Mouse (Mus musculus): ENCODE results near the gene Pim2.

Gene Pim2

DNA sequence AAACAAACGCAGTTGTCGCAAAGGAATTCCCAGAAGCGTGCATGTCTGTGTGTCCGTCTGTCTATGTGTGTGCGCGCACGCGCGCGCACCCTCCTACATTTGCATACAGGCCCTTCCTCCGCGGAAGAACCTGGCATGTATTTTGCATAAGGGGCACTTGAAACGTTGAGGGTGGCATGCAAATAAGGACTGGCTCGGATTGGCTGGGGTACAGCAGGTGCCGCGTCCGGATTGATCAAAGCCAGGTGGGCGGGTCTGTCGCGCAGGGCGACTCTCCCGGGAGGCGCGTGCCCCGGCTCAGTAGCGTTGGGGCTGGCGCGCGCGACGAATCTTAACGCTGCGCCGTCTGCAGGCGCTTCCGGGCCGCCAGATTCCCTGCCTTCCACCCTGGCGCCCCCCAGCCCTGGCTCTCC, at the start of gene Pim2:
Gene Pim2 (plus strand): TSS at position 256 of the 413 bp plus-strand sequence.
- H3K36me3 ChIP-seq (ENCODE audit: control insufficient read depth, insufficient read depth, low read length, poor library complexity, severe bottlenecking): peaks cover 1% of the 10 kb centered on the region
- H3K27me3 ChIP-seq (ENCODE audit: control insufficient read depth, insufficient read depth, low read length, poor library complexity, severe bottlenecking): no peaks in the 10 kb centered on the region
- DNase-seq (ENCODE audit: low read depth, low spot score): peak; percentile 93

DNA sequence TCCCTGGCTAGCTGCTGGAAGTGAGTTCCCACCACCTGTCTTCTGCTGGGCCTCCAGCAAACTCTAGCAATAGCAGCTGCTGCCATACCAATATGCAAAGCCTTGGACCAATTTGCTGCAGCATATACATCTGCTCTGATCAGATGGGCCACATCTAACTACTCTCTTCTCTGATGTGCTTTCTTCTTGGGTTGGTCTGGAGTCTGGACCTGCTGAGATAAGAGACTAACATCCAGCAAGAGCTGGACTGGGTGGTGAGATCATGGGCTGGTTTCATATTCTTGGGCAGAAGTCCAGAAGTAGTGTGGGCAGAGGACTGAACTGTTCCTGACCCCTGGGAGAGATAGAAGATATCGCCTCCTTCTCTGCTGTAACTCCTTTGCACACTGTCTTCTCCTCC, 40.9 kb upstream of the Pim2 start:
- DNase-seq (ENCODE audit: low read depth, low spot score): no peak

GRCm38 (mm10) chrX:7840842-7841162, 37.3 kb upstream of the Pim2 start:
- DNase-seq (ENCODE audit: low read depth, low spot score): no peak
- Histone ChIP-seq H3K36me3 (ENCODE audit: control insufficient read depth, insufficient read depth, low read length, poor library complexity, severe bottlenecking) (no peaks in the 10 kb centered on the region), H3K27me3 (ENCODE audit: control insufficient read depth, insufficient read depth, low read length, poor library complexity, severe bottlenecking) (no peaks in the 10 kb centered on the region)

More for the DNA sequence above, 40.9 kb upstream of the Pim2 start:
- H3K36me3 ChIP-seq (ENCODE audit: control insufficient read depth, insufficient read depth, low read length, poor library complexity, severe bottlenecking): no peaks in the 10 kb centered on the region
- H3K27me3 ChIP-seq (ENCODE audit: control insufficient read depth, insufficient read depth, low read length, poor library complexity, severe bottlenecking): no peaks in the 10 kb centered on the region

- DNase-seq (ENCODE audit: low read depth, low spot score): peak; percentile 97
- H3K36me3 ChIP-seq (ENCODE audit: control insufficient read depth, insufficient read depth, low read length, poor library complexity, severe bottlenecking): no peaks in the 10 kb centered on the region
Measured at GRCm38 (mm10) chrX:7841163-7842162, 36.6 kb upstream of the Pim2 start, which contains the start of gene Otud5. Otud5 (plus strand) TSS chrX:7841364.

DNA sequence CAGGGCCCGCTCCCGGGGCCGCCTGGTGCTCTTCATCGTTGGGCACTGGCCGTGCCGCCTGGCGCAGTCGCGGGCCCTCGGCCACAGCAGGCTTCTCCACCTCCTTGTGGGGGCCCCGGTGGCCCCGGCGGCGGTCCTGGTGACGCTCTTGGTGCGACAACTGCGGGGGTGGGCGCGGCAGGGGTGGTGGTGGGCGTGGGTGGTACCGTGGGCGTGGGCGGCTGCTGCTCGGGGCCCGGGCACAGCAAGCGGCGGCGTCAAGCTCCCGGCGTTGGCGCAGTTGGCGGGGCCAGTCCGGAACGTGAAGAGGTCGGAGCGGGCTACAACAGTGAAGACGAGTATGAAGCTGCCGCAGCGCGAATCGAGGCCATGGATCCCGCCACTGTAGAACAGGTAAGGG, 35.7 kb upstream of the Pim2 start:
- DNase-seq (ENCODE audit: low read depth, low spot score): no peak
- no peaks in the 10 kb centered on the region for H3K36me3 ChIP-seq (ENCODE audit: control insufficient read depth, insufficient read depth, low read length, poor library complexity, severe bottlenecking)
- no peaks in the 10 kb centered on the region for H3K27me3 ChIP-seq (ENCODE audit: control insufficient read depth, insufficient read depth, low read length, poor library complexity, severe bottlenecking)

More at GRCm38 (mm10) chrX:7841163-7842162, 36.6 kb upstream of the Pim2 start, which contains the start of gene Otud5:
- no peaks in the 10 kb centered on the region for H3K27me3 ChIP-seq (ENCODE audit: control insufficient read depth, insufficient read depth, low read length, poor library complexity, severe bottlenecking)

DNA sequence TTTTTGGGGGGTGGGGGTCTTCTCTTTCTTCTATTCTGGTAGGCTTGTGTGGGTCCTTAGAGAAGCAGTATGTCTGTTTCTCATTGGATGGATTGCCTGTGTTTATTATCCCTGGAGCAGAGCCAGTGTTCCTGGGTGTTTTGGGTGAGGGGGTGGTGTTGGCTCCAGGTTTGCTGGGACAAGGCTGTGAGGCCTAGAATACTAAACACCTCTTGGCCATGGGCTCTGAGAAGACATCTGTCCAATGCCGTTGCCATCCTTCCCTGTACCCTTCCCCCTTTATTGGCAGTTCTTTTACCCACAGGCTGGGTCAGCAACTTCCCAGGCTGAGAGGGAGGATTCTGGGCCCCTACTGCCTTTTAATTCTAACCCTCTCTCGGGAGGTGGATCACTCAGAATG, 30.2 kb upstream of the Pim2 start:
- no peak for DNase-seq (ENCODE audit: low read depth, low spot score)
- Histone ChIP-seq H3K27me3 (ENCODE audit: control insufficient read depth, insufficient read depth, low read length, poor library complexity, severe bottlenecking) (no peaks in the 10 kb centered on the region), H3K36me3 (ENCODE audit: control insufficient read depth, insufficient read depth, low read length, poor library complexity, severe bottlenecking) (no peaks in the 10 kb centered on the region)

GRCm38 (mm10) chrX:7854578-7854977, 23.5 kb upstream of the Pim2 start:
- peaks cover 2% of the 10 kb centered on the region; the same call in 1 of the 2 replicates for H3K36me3 ChIP-seq (ENCODE audit: control insufficient read depth, insufficient read depth, low read length, poor library complexity, severe bottlenecking)
- H3K27me3 ChIP-seq (ENCODE audit: control insufficient read depth, insufficient read depth, low read length, poor library complexity, severe bottlenecking): no peaks in the 10 kb centered on the region
- DNase-seq (ENCODE audit: low read depth, low spot score): peak; percentile 78

- H3K27me3 ChIP-seq (ENCODE audit: control insufficient read depth, insufficient read depth, low read length, poor library complexity, severe bottlenecking): no peaks in the 10 kb centered on the region
- H3K36me3 ChIP-seq (ENCODE audit: control insufficient read depth, insufficient read depth, low read length, poor library complexity, severe bottlenecking): peaks cover 2% of the 10 kb centered on the region; the same call in 1 of the 2 replicates
- no peak for DNase-seq (ENCODE audit: low read depth, low spot score)
Measured at GRCm38 (mm10) chrX:7859191-7859753, 18.8 kb upstream of the Pim2 start.

GRCm38 (mm10) chrX:7863181-7863580, 14.9 kb upstream of the Pim2 start:
- Histone ChIP-seq H3K36me3 (ENCODE audit: control insufficient read depth, insufficient read depth, low read length, poor library complexity, severe bottlenecking) (no peaks in the 10 kb centered on the region), H3K27me3 (ENCODE audit: control insufficient read depth, insufficient read depth, low read length, poor library complexity, severe bottlenecking) (no peaks in the 10 kb centered on the region)
- no peak for DNase-seq (ENCODE audit: low read depth, low spot score)

GRCm38 (mm10) chrX:7864551-7864950, 13.5 kb upstream of the Pim2 start:
- Histone ChIP-seq H3K27me3 (ENCODE audit: control insufficient read depth, insufficient read depth, low read length, poor library complexity, severe bottlenecking) (no peaks in the 10 kb centered on the region), H3K36me3 (ENCODE audit: control insufficient read depth, insufficient read depth, low read length, poor library complexity, severe bottlenecking) (no peaks in the 10 kb centered on the region)
- peak; percentile 64 for DNase-seq (ENCODE audit: low read depth, low spot score)

- Histone ChIP-seq H3K27me3 (ENCODE audit: control insufficient read depth, insufficient read depth, low read length, poor library complexity, severe bottlenecking) (no peaks in the 10 kb centered on the region), H3K36me3 (ENCODE audit: control insufficient read depth, insufficient read depth, low read length, poor library complexity, severe bottlenecking) (no peaks in the 10 kb centered on the region)
- peak; percentile 45 for DNase-seq (ENCODE audit: low read depth, low spot score)
Measured at GRCm38 (mm10) chrX:7865343-7865742, 12.7 kb upstream of the Pim2 start.

- Histone ChIP-seq H3K36me3 (ENCODE audit: control insufficient read depth, insufficient read depth, low read length, poor library complexity, severe bottlenecking) (no peaks in the 10 kb centered on the region), H3K27me3 (ENCODE audit: control insufficient read depth, insufficient read depth, low read length, poor library complexity, severe bottlenecking) (no peaks in the 10 kb centered on the region)
- DNase-seq (ENCODE audit: low read depth, low spot score): no peak
Measured at GRCm38 (mm10) chrX:7865786-7866185, 12.3 kb upstream of the Pim2 start.

DNA sequence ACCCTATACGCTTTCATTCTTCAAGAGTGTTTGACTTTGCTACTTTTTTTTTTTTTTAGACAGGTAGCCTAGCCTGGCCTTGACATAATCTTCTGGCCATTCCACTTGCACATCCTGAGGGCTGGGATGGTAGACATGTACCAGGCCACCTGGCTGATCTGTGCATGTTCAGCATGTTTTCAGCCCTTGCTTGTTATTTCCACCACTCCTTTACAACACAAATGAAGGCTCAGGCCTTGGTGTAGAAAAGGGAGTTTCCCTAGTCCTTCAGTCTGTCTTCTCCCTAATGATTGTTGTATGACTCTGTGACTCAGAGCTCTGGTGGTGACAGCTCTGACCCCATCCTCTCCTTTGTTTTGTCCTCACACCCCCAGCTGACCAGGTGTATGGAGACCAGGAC, 10.9 kb upstream of the Pim2 start:
- H3K27me3 ChIP-seq (ENCODE audit: control insufficient read depth, insufficient read depth, low read length, poor library complexity, severe bottlenecking): no peaks in the 10 kb centered on the region
- DNase-seq (ENCODE audit: low read depth, low spot score): no peak
- peaks cover 2% of the 10 kb centered on the region; the same call in 1 of the 2 replicates for H3K36me3 ChIP-seq (ENCODE audit: control insufficient read depth, insufficient read depth, low read length, poor library complexity, severe bottlenecking)

DNA sequence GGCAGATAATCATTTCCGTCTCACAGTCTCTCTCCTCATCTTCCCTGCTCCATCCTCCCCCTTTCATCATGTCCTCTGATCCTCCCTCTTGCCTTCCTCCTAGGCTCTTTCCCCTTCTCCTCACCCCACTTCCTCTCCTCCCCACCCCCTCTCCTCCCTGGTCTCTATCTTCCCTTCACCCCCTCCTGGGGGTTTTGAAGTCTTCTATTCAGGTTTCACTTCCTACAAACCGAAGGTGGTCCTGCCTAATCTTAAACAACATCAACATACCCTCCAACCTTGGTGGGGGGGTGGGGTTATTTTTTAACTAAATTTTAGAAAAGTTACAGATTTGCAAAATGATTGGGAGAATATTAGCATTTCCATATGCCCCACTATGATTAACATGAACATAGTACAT, 9.6 kb upstream of the Pim2 start:
- DNase-seq (ENCODE audit: low read depth, low spot score): no peak
- Histone ChIP-seq H3K27me3 (ENCODE audit: control insufficient read depth, insufficient read depth, low read length, poor library complexity, severe bottlenecking) (no peaks in the 10 kb centered on the region), H3K36me3 (ENCODE audit: control insufficient read depth, insufficient read depth, low read length, poor library complexity, severe bottlenecking) (peaks cover 4% of the 10 kb centered on the region; the same call in 1 of the 2 replicates)

DNA sequence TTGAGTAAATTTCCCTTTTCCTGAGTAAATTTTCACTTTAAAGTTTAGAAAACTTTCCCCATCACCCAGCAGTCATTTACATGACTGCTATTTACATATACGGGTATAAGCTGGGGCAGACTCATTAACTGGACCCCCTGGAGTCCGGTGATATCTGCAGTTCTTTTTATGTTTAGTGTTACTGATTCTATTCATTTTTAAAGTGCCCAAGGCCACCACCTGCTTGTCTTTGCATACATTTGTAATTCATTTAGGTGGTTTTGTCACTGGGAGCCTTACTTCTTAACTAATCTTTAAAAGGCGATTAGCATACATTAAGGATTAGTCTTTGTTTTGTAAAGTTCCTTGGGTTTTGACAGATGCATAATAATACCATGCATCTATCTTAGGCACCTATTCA, 8.2 kb upstream of the Pim2 start:
- Histone ChIP-seq H3K36me3 (ENCODE audit: control insufficient read depth, insufficient read depth, low read length, poor library complexity, severe bottlenecking) (peaks cover 5% of the 10 kb centered on the region; the same call in 1 of the 2 replicates), H3K27me3 (ENCODE audit: control insufficient read depth, insufficient read depth, low read length, poor library complexity, severe bottlenecking) (no peaks in the 10 kb centered on the region)
- DNase-seq (ENCODE audit: low read depth, low spot score): no peak
